Mouse (Mus musculus): Measurements from ENCODE around the gene Gm9195. TPM values are rescaled to one million over a fixed set of nuclear protein-coding genes. Genes with fewer than 3 reads are reported as not detected.

The Gm9195 gene
- not detected for total RNA-seq (2021)
- long read RNA-seq, experiment 1, result 0 reads
- long read RNA-seq, experiment 2, result 0 reads

DNA sequence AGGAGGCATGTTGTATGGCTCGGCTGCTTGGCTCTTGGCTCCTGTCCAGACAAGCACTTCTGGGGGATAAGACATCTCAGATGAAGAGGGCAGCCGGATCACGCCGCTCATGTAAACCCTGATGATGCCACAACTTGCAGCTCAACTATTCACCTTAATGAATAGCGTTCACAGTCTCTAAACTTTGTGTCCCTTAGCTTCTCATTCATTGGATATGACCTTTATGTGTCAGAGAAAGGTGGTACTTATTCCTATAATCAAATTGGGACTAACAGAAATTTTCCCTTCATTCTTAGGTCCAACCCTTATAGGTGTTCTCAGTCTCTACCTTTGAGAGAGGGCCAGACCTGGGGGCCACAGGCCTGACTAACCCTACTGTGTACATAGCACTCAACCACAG, at the start of gene Gm9195:
TSS of gene Gm9195 (minus strand) at position 101 of the 400 bp plus-strand sequence.
- no peak for DNase-seq (ENCODE audit: low spot score in 2 of 2)

DNA sequence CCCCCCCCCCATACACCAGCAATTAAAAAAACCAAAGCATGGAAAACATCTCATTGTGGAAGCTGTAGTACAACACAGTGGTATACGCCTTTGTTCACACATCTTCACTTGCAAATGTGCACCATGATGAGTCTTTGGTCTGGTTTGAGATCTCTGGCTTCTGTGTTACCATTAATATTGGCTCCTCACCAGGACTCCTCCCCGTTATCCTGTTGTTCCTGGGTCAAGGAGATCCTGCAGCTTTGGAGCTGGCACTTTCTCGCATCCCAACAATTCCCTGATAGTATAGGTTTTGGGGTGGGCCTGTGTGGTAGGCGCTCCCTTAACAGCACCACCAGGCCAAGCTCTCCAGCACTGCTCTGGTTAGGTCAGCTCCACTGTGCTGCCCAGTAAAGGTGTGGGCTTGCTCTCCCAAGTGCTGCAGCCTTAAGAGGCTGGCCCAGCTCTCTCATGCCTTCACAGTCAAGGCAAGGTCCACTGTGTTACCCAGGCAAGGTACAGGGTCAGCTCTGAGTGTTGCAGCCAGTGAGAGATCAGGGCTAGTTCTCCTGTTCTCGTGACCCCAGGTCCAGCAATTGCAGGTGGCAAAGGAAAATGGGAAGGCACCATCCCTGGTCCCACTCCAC, 44.9 kb upstream of the Gm9195 start:
- no peak for DNase-seq (ENCODE audit: low spot score in 2 of 2)

DNA sequence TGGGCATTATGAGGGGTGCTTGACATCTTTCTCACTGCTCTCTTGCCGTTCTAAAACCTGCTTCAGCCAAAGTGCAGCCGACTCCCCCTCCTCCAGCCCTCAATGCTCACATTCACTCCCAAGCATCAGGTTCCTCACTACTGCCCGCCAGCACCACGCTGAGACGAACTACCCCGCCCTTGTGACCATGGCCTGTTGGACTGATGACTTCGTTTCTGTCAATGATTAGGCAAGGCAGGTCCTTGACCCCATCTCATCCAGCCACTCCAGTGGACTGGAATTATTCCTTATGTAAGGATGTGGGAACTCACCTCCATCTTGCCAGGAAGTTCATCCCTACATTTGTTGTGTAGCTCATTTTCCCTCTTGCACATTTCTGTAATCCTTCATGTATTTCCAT, 42.2 kb upstream of the Gm9195 start:
- DNase-seq (ENCODE audit: low spot score in 2 of 2), result no peak

DNA sequence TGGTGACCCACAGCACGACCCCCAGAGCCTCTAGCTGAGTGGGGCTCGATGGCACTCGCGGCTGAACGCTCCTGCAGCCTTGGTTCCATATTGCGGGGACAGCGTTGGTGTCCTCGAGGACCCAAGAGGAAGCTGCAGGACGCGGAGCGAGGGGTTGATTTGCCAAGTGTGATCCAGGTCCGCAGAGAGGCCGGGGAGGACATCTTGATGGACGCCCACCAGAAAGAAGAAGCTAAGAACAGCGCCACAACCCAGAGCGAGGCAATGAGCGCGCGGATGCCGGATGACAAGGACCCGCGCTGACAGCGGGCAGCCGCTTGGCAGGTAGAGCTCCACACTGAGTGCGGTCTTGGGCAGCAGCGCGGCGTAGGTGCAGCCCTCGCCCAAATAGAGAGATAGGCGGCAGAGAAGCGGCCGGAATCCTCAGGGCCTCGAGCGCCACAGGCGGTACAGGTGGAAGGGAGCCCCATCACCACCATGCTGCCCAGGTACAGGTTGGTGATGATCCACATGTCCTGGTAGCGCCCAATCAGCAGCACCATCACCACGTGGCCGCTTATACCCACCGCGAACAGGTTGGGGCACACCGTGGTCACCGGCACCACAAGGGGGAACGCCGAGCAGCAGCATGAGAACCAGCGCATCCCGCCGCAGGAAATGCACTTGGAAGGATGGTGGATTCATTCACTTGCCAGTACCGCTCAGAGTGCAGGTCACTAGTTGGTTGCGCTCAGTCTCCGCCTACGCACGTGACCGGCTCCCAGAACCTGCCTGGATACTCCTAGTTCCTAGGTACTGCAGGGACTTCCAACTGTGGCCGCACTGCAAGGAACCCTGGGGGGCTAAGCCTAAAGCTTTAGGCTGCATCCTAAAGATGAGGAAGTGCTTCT, 40.6 kb upstream of the Gm9195 start:
- no peak for DNase-seq (ENCODE audit: low spot score in 2 of 2)

DNA sequence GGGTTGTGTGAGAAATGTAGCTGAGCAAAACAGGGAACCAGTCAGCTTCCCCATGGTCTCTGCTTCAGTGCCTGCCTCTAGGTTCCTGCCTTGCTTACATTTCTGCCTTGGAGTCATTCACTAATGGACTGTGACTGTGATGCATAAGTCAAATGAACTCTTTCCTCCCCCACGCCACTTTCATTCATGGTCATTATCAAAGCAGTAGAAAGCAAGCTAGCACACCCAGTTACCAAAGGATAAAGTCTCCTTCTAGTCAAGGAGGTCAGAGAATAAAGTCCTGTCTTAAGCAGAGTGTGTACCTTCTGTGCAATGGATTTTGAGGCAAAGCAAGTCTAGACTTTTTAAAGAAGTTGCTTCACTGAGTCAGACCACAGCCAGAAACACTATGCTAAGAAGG, 35.5 kb upstream of the Gm9195 start:
- no peak for DNase-seq (ENCODE audit: low spot score in 2 of 2)

DNA sequence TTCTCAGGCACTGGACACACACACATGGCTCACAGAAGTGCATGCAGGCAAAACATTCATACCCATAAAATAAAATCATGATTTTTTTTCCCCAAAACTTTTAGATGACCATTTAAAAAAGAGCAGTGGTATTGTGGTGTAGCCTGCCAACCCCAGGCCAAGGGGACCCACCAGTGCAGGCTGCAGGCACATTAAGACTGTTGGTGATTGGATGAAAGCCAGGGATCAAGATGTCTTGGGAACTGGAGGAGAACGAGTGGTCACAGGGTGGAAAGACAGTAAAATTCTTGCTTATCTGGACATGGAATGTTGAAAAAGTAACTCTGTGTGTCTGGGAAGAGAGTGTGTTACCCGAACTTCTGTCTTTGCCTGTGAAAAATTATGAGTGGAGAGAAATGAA, 27.9 kb upstream of the Gm9195 start:
- no peak for DNase-seq (ENCODE audit: low spot score in 2 of 2)

DNA sequence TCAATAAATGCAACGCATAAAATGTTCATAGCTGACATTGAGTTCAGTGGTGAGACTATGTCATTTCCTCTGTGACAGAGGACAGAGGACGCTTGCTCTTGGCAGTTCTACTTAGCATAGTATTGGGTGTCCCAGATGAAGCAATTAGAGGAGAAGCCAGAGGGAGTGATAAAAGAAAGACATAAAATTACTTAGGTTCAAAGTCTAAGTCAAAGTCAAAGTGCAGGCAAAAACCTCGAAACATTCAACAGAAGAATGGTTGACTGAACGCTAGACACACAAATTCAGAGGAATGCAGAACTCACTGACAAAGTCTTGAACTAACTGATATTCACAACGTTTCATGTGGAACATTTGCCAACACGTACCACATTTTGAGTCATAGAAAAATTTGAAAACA, 27.1 kb upstream of the Gm9195 start:
- no peak for DNase-seq (ENCODE audit: low spot score in 2 of 2)

DNA sequence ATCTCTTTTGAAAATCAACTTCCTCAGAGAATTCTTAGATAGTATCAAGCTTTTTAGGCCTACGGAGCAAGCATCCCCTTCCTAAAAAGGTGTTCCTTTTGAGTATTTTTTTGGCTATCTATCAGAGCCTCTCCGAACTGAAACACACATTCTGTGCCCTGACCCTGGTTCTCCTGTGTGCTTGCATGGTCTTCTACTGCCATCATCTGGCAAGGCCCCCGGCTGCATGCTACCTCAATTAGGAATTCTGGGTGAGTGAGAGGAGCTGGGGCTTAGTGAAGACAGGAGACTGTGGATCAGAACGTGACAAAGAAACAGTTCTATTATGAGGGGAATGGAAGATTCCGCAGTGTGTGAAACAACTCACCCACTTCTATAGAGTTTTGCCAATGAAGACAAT, 24.7 kb upstream of the Gm9195 start:
- DNase-seq (ENCODE audit: low spot score in 2 of 2), result no peak

DNA sequence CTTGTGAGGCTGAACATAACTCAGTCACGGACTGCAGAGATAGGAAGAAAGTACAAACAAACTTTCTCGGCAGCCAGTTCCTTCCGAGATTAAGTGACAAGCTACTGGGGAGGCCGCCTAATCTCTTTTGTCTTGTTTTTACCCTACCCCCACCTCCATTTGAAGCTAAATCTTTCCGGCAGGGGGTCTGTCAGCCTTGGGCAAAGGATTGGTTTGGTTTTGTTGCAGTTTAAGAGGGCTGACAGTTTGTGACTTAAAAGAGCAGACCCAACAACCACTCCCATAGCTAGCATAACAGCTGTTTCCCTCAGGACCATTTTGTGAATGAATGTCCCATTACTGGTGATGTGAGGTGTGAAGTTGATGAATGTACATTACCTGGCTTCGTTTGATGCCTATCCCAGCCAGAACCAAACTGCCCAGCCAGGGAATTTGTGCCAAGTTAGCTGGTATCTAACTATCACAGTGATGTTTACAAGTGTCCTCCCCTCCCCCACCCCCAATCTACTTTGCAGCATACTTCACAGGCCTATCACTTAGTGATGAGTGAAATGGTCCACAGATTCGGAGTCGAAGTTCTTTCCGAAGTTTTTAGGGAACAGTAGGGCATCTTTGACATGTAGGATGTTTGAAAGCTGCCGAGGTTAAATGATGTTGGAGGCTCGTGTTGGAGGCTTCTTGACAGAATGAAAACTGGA, 15.2 kb upstream of the Gm9195 start:
- no peak for DNase-seq (ENCODE audit: low spot score in 2 of 2)

DNA sequence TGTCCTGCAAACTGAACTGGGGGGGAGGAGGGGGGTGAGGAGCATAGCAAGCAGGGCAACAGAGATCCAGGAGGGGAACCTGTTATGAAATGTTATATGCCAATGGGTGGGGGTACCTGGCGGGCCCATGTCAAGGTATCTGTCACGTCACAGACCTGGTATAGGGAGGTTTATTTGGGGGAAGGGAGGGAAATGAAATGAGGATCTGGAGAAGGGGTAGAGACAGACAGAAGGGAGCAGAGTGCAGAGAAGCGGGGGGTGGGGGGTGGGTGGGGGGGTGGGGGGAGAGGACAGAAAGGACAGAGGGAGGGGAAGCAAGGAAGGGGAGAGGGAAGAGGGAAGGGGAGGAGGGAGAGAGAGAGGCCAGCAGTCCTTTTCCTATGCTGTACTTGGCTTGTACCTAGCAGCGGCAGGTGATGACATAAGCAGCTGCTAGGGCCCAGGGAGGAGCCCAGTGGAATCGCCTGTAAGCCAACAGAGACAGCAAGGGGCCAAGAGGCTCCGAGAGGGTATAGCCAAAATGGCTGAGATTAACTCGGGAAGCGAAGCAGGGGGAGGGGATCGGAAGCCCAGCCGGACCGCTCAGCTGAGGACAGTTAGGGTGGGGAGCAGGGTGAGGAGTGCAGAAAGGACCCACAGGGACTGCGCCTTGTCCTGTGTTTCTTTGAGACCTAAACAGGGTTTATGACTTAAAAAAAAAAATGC, 14.5 kb upstream of the Gm9195 start:
- DNase-seq (ENCODE audit: low spot score in 2 of 2), result peak in 1 of 2 experiments; percentile 2

DNA sequence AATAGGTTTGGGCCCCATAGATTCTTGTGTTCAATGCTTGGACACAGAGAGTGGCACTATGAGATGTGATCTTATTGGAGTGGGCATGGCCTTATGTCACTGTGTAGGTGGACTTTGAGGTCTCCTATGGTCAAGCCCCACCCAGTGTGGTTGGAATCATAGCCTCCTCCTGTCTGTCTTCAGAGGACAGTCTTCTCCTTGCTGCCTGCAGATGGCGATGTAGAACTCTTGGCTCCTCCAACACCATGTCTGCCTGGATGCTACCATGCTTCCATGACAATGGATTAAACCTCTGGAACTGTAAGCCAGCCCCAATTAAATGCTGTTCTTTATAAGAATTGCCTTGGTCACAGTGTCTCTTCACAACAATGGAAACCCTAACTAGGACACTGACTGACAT, 13.3 kb upstream of the Gm9195 start:
- DNase-seq (ENCODE audit: low spot score in 2 of 2), result no peak

DNA sequence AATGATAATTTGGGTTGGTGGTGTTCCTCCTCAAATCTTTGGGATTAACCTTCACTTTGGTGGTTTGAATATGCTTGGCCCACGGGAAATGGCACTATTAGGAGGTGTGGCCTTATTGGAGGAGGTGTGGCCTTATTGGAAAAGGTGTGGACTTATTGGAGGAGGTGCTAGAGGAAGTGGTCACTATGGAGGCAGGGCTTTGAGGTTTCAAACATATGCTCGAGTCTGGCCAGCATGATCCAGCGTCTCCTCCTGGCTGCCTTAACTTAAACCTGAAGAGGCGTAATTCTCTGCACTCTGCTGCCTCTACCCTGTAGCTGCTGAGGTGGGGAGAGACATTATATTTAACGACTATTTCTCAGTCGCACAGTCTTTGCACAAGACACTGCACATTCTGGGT, 11.6 kb upstream of the Gm9195 start:
- no peak for DNase-seq (ENCODE audit: low spot score in 2 of 2)

DNA sequence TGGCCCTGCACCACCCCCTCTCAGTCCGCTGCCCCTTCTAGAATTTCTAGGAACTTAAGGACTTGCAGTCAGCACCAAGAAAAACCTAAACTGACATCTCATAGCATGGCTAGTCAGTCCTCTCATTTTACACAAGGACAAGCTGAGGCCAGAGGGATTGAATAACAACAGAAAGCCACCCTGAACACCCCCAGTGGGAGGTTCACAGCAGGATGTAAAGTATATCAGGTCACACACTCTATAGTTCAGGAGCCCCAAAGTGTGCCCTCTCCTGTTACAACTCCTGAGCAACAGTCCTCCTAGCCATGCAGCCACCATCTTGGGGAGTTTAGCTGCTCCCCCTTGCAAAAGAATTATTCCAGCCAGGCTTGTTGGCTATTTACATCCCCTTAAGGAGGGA, 2.1 kb upstream of the Gm9195 start:
- no peak for DNase-seq (ENCODE audit: low spot score in 2 of 2)

DNA sequence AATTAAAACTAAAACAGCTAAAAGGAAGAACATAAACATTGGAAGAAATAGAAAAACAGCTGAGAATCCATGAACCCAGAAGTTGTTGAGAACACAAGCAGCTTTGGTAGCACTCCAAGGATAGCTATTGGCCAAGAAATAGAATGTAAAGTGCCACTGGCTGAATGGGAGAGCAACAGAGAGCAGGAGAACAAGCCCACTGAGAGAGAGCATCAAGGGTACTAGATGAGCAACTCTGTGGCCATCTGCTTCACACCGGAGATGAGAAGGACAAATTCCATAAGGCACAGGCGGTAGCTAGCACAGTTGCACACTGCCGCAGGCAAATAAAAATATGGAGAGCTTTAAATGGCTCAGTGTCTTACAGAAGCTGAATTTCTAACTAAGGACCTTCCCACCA, 1.3 kb downstream of the Gm9195 start:
- DNase-seq (ENCODE audit: low spot score in 2 of 2), result no peak

DNA sequence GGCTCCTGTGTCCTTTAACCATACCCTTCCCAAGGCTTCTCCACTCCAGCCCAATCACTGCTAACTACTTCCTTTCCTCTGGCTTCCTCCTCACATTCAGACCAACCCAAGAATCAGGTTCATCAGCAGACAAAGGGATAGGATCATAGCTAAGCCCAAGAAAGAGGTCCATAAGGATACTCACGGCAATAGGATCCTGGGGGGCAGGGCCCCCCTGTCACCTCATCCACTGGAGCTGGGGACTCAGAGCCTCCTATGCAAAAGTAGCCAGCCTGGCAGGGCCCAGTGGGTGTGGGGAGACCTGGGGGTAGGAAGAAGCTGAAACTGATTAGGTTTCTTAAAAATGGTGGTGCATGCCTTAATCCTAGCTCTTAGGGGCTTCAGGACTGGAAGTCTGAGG, 17.1 kb downstream of the Gm9195 start:
- no peak for DNase-seq (ENCODE audit: low spot score in 2 of 2)

DNA sequence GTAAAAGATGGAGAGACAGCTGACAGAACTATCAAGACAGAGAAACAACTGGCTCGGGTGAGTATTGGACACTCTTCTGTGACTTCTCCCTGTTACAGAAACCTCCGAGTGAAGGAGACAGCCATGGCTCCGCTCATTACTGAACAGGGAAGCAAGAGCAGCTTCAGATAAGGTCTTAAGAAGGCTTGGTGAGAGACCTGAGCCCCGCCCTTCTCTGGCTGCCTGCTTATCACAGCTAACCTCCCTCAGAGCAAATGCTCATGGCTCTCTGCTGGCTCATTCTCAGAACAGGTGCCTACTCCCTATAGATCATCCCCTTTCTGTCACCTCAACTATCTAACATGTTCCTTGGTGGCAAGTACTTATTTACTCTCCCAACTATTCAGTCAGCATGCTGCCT, 23.2 kb downstream of the Gm9195 start:
- DNase-seq (ENCODE audit: low spot score in 2 of 2), result no peak

DNA sequence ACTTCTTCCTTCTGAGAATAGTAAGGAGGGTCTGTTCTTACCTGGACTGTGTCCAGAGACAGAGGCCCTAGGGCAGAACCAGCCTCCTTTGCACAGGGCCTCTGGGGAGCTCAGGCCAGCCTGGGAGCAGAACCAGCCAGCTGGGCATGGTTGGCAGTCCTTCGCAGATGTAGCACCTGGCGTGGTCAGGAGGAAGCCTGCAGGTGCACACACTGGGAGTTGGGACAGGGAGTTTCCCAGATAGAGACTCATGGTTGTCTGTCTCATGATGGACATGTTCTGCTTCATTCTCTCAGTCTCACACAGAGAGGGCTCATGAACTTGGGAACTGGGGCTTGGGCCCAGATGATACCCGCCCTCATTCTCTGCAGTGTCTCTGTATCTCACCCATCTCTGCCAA, 25.3 kb downstream of the Gm9195 start:
- DNase-seq (ENCODE audit: low spot score in 2 of 2), result no peak

DNA sequence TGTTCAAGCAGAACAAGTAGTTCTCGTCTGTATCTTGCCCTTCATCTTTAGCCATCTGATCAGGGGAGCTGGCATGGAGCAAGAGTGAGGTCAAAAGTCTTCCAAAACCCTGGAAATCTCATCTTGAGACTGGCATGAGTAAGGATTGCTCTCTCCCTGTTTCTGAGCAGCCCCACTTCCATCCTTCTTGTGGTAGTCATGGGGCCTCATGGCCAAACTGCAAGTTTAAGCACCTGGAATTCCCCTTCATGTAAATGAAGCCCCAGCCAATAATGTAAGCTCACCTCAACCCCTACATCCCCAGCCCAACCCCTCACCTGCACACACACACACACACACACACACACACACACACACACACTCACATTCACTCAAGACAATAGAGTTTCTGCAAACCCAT, 30.0 kb downstream of the Gm9195 start:
- no peak for DNase-seq (ENCODE audit: low spot score in 2 of 2)

DNA sequence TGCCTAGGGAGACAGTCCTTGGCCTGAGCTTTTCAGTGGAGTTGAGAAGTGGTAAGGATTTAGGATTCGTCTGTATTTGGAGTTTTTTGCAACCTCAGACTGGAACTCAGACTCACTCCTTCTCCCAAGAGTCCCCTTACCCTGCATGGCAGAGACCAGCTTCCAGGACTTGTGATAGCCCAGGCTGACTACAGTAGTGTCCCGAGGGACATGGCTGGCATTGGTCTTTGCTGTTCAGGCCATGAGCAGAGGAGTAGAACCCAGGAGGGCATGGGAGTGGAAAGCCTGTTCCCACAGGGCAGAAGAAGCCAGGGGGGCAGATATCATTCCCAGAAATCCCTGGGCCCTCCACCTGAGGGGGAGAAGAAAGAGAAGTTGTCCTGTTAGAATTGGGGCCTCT, 31.3 kb downstream of the Gm9195 start:
- DNase-seq (ENCODE audit: low spot score in 2 of 2), result no peak

DNA sequence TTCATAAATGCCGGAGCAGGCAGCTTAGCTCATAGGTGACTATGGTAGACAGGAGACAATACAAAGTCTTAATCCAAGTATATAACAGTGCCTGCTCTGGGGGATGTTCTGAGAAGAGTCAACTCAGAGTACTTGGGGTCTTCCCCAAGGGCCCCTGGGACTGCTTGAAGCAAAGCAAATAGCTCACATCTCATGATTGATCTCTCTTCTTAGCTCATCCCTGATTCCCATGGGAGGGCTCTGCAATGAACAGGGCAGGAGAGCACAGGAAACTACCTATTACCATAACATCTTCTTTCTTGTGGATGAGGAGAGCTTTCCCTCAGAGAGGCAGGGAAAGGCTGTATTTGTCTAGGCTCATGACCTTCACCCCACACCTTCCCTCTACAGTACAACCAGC, 32.7 kb downstream of the Gm9195 start:
- DNase-seq (ENCODE audit: low spot score in 2 of 2), result no peak
